Mouse (Mus musculus) embryonic stem cell, embryonic (primary cell): ENCODE results near the gene Adm.
"Not testable (repeated sequence)": the region's sequence is repeated elsewhere in the genome, so short reads cannot be mapped to it uniquely, and the experiment has no call there.

ENCODE experiments used
- CTCF ChIA-PET, 4 experiments: fragments of 300-600 bp in 2 of 4; fragments of 350-600 bp in 2 of 4; sonication (Branson Sonifier 250); formaldehyde crosslinking; loops; one replicate each; lab custom pipeline; 2022; ENCODE audit warnings: inconsistent platforms in 2 of 4; lab: Charles Lee
- POLR2A ChIA-PET, 4 experiments: fragments of 300-600 bp in 2 of 4; fragments of 350-600 bp in 2 of 4; sonication (Branson Sonifier 250); formaldehyde crosslinking; loops; one replicate each; lab custom pipeline; 2022; ENCODE audit warnings: antibody characterized with exemption in 4 of 4, inconsistent platforms in 1 of 4; lab: Charles Lee

The Adm gene

DNA sequence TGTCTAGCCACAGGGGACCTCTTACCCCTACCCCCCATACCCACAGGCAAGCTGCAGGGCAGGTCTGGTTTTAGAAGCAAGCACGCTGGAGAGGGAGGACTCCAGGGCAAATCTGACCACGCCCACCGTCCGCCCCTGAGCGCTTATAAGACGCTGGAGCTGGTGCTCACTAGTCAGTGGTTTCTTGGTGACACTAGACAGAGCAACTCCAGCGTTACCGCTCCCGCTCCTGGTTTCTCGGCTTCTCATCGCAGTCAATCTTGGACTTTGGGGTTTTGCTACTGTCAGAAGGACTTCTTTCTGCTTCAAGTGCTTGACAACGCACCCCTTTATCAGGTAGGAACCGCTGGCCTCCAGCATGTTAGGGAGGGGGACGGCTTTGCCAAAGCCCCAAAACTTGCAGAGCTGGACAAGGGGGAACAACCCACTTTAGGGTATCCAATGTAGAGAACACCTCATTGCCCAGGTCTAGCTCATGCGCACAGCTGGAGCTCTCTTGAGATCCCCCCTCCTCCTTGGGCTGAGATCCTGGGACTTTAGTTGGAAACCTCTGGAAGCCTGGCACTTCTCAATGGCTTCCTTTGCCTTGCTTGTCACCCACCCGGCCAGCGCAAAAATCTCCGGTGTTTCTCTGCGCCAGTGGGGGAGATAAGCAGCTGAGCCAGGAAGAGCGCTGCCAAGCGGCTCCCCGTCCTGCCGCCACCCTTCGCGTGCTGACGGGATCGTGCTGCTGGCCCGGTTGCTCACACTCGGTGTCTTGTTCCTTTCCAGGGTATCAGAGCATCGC lies at the start of gene Adm:
Adm (plus strand) TSS at position 176 of the 787 bp plus-strand sequence.
- ChIA-PET CTCF (interaction anchor here in 3 of 4 experiments (0.6 to 1.8 kb wide), 14 partner anchors 12 to 553 kb away, joined by 3 to 8 read pairs (median 4); no protein-coding TSS in a partner anchor), POLR2A (interaction anchor here in 3 of 4 experiments (0.8 to 7.1 kb wide), 40 partner anchors 8 to 566 kb away, joined by 3 to 47 read pairs (median 4); partner anchors contain the start of genes Sbf2 (in 3 of the 3), Ampd3 (in 2 of the 3), Wee1 (in 2 of the 3) and Eif4g2 (in 1 of the 3))

DNA sequence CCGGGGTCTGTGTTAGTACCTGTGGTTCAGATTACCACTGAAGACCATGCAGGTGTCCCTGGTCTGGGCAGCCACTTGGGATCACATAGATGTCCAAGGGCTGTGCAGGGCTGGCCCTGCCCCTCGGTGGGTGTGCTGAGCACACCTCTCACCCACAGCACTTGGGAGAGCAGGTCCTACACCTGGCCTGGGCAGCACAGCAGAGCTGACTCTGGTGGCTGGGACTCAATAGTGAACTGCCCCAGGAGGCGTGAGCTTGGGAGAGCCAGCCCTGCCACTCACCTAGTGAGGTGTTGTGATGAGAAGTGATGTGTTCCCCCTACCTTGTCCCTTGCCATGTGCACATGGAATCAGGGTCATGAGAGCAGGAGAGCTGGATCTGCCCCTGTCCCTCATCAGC lies 43.8 kb upstream of the Adm start:
- CTCF ChIA-PET: interaction anchor here in 2 of 4 experiments (0.6 to 0.9 kb wide), 2 partner anchors 47 to 320 kb away, joined by 3 to 7 read pairs; no protein-coding TSS in a partner anchor
- POLR2A ChIA-PET: interaction anchor here in 3 of 4 experiments (0.9 to 3.2 kb wide), 3 partner anchors 9 to 36 kb away, joined by 3 to 9 read pairs (median 4); no protein-coding TSS in a partner anchor

DNA sequence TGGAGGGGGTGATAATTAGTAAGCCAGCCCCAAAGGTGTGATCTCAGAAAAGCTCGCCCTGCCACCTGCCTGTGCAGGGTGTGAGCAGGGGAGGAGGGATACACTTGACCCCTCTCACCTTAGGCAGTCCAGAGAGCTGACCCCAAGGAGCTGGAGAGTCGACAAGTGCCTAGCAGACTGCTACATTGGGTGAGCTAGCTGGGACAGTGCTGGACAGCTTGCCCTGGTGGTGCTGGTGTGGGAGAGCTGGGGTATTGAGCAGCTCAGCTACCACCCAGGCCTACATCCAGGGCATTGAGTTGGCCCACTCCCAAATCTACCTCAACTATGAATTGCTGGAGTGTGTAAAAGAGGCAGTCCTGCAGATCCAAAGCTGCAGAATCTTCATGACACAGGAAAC lies 43.3 kb upstream of the Adm start:
- CTCF ChIA-PET: interaction anchor here in 2 of 4 experiments (0.6 to 0.9 kb wide), 2 partner anchors 46 to 320 kb away, joined by 3 to 7 read pairs; no protein-coding TSS in a partner anchor
- POLR2A ChIA-PET: interaction anchor here in 3 of 4 experiments (0.9 to 3.2 kb wide), 3 partner anchors 9 to 36 kb away, joined by 3 to 9 read pairs (median 4); no protein-coding TSS in a partner anchor

DNA sequence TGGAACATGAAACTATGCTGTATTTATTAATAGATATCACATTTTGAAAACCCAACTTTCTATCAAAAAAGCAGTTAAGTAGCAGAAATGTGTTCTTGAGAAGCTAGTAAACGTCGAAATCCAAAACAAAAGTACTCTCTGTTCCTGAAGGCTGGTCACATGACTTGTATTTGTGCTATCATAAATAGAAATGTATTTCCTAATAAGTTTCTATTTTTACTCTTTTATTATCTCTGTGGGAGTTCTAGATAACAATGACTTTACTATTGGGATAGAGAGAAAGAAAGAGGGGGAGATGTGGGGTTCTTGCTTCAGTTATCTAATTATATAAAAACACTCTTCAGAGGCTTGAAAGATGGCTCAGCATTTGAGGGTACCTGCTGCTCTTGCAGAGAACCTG lies 42.2 kb upstream of the Adm start:
- POLR2A ChIA-PET: interaction anchor here in 1 of 4 experiments (3.2 kb wide), 1 partner anchor 11 kb away, joined by 9 read pairs; no protein-coding TSS in a partner anchor
- CTCF ChIA-PET: no interaction called here

DNA sequence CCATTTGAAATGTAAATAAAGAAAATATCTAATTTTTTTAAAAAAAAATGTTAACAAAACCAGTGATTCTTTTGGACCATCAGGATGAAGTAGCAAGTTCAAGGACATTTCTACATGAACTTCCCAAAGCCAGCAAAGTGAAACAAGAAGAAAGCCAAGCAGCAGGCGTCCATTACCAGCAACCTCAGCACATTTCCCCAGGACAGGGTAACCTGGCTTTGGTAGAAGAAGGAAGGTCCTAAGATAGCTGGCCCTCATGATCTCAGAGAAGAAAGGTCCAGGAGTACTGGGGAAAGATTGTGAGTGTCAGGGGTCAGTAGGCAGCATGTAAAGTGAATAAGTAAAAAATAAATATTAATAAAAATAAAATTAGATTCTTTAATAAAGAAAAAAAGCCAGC lies 39.7 kb upstream of the Adm start:
- CTCF ChIA-PET: no interaction called here
- POLR2A ChIA-PET: no interaction called here

DNA sequence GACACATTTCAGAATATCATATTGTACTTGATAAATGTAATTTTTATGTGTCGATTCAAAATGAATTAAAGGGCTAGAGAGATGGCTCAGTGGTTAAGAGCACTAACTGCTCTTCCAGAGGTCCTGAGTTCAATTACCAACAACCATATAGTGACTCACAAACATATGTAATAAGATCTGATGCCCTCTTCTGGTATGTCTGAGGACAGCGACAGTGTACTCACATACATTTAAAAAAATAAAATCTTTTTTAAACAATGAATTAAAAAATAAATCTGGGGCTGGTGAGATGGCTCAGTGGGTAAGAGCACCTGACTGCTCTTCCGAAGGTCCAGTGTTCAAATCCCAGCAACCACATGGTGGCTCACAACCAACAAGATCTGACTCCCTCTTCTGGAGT lies 33.5 kb upstream of the Adm start:
- POLR2A ChIA-PET: interaction anchor here in 1 of 4 experiments (0.7 to 0.9 kb wide), 2 partner anchors 13 to 22 kb away, joined by 3 to 4 read pairs; no protein-coding TSS in a partner anchor
- CTCF ChIA-PET: not testable (repeated sequence)

DNA sequence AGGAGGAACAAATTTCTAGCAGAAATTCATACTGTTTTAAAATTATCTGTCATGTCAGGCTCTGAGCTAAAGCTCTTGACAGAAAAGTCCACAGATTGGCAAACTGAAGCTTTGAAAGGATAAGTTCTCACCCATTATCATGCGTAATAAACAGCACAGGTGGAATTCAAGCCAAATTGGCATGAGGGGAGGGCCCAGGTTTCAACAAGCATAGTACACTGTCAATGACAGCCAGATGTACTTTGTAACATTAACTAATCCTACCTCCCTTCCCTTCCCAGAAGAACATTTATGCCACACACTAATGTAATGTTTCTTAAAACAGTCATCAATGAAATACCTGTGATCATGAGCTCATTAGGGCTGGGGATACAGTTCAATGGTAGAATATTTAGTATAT lies 30.3 kb upstream of the Adm start:
- POLR2A ChIA-PET: interaction anchor here in 1 of 4 experiments (1.0 kb wide), 1 partner anchor 54 kb away, joined by 3 read pairs; no protein-coding TSS in a partner anchor
- CTCF ChIA-PET: no interaction called here

DNA sequence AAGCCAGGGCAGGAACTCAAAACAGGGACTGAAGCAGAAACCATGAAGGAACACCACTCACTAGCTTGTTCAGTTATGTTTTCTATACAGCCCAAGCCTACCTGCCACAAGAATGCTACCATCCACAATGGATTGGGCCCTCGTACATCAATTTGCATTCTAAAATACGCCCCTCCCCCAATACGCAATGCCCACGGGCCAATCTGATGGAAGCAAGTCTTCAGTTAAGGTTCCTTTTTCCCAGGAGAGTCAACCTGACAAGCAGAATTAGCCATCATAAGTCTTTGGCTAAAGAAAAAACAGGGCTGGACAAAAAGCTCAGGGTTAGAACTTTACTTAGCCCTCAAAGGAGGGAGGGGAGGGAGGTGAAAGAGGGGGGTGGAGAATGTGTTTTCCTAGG lies 22.0 kb upstream of the Adm start:
- POLR2A ChIA-PET: interaction anchor here in 1 of 4 experiments (1.1 kb wide), 1 partner anchor 21 kb away, joined by 3 read pairs; no protein-coding TSS in a partner anchor

DNA sequence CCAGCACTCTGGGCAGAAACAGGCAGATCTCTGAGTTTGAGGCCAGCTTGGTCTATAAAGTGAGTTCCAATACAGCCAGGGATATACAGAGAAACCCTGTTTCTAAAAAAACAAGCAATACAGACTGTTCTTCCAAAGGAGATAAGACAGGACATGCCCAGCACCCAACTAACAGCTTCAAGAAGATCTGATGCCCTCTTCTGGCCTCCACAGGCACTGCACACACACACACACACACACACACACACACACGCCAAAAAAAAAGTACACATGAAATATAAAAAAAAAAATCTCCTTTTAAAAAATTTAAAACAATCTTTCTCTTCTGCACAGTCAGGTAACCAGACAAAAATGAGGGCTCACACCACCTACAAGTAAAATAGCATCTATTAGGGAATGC lies 20.6 kb upstream of the Adm start:
- ChIA-PET CTCF (interaction anchor here in 1 of 4 experiments (0.6 kb wide), 2 partner anchors 122 to 1467 kb away, joined by 3 read pairs; no protein-coding TSS in a partner anchor), POLR2A (interaction anchor here in 3 of 4 experiments (0.5 to 0.9 kb wide), 4 partner anchors 12 to 473 kb away, joined by 3 to 6 read pairs (median 4); no protein-coding TSS in a partner anchor)

More for the DNA sequence above, 22.0 kb upstream of the Adm start:
- CTCF ChIA-PET: interaction anchor here in 2 of 4 experiments (0.6 to 1.1 kb wide), 2 partner anchors 25 to 122 kb away, joined by 3 to 6 read pairs; no protein-coding TSS in a partner anchor

DNA sequence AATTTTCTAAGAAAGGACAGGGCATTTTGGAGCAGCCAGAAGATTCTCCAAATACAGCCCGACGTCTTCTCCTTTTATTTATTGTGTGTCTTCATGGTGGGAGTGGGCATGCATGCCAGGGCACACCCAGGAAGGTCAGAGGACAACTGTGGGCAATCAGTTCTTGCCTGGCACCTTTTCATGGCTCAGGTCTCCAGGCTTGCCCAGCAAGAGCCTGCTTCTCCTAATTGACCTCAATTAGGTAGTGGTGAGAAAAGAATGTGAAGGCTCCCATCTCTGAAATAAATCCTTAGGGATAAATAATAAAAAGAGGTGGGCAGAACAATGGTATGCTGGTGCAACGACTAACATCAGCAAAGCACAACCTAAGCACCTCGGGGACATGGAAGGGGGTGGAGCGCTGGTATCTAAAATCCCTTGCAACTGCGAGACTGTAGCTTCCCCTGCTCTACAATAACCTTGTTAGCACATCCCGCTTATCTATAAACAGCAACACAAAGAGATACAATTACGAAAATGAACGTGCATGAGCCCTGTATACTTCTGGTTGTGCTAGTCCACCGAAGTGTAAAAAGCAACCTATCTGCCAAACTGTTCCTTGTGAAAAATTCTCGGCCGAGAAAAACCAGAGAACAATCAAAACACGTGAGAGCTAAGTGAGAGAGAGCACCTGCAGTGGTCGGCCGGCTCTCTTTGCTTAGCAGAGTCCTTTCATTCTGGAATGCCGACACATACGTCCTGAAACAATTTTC lies 13.9 kb upstream of the Adm start:
- POLR2A ChIA-PET: interaction anchor here in 3 of 4 experiments (0.6 to 3.6 kb wide), 7 partner anchors 10 to 324 kb away, joined by 3 to 45 read pairs (median 4); partner anchors contain the start of gene Adm (in 2 of the 3)
- CTCF ChIA-PET: interaction anchor here in 1 of 4 experiments (0.8 kb wide), 1 partner anchor 327 kb away, joined by 3 read pairs; no protein-coding TSS in a partner anchor

DNA sequence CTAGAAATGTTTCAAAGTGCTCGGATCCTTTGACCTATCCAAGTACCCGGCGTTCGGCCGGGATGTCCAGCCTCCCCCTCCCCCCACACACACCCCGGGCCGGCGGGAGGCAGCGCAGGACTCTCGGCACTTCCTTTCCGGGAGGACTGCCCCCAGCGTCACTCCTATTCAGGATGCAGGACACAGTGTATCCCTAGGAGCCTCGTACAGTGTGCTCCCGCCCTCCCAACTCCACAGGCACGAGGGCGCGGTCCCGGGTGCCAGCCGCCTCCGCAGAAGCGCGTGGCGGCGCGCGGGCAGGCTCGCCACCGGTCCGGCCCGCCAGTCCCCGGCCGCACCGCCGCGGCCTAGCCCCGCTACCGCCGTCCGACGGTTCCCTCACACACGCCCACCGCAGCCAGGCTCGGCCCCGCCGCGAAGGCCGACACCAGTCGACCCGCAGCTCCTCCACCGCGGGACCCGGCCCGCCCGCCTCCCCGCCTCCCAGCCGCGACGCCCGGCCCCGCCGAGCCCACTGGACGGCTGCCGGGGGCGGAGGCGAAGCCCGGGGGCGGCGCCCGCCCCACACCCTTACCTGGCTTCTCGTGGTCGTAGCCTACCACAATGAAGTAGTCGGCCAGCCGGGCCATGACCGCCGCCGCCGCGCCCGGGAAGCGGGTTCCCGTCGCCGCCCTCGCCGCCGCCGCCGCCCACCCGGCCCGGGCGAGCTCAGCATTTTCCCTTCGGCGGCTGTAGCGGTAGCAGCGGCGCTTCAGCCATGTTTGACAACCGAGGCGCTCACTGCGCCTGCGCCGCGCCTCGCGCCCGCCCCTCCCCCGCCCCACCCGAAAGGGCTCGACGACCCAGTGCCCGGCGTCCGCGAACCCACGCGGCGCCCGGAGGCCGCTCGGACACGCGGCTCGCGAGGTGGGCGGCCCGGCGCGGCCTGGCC lies 13.1 kb upstream of the Adm start, which contains the start of gene Sbf2:
Sbf2 (minus strand) TSS at position 790 of the 931 bp plus-strand sequence.
- CTCF ChIA-PET: interaction anchor here in 2 of 4 experiments (0.6 to 1.4 kb wide), 3 partner anchors 16 to 349 kb away, joined by 3 read pairs; no protein-coding TSS in a partner anchor

DNA sequence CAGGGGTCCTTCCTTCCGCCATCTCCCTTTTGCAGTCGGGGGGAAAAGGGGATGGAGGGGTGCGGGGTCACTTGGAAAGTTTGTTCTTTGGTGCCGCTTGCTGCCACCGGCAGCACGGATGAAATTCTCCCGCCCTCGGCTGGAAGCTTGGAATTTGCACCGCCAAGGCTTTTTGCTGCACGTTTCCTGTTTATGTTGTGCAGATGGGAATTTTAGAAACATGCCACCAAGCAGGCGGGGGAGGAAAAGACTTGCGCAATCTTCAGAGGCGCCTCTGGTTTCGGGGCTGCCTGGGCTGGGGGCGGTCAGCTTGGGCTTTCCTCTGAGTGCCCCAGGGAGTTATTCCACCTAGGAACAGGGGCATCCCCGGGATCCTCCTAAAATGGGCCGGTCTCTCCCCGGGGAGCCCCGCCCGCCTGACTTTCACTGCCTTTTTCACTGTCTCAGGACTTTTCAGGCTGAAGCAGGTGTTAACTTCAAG lies 12.3 kb upstream of the Adm start:
- CTCF ChIA-PET: interaction anchor here in 2 of 4 experiments (0.6 to 1.4 kb wide), 2 partner anchors 15 to 350 kb away, joined by 3 read pairs; no protein-coding TSS in a partner anchor

More for the DNA sequence above, 13.1 kb upstream of the Adm start, which contains the start of gene Sbf2:
- POLR2A ChIA-PET: interaction anchor here in 3 of 4 experiments (0.6 to 3.6 kb wide), 17 partner anchors 11 to 469 kb away, joined by 3 to 45 read pairs (median 4); partner anchors contain the start of genes Adm (in 2 of the 3) and Eif4g2 (in 1 of the 3)

DNA sequence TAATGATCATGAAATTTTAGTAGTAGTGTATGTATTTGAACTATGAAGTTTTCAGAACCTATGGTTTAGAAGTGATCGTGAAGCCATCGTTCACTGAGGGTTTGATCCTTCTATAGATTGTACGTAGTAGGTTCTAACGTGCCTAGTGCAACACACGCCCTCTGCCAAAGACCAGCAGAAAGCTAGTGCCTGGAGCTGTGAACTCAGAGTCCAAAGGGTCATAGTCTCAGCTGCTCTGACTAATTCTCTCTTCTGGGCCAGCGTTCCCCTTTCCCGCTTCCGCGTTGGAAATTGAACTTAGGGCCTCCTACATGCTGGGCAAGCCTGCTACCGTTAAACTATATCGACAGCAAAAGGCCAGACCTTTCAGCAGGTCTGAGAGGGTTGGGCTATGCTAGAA lies 11.7 kb upstream of the Adm start:
- CTCF ChIA-PET: interaction anchor here in 2 of 4 experiments (0.7 to 1.4 kb wide), 2 partner anchors 14 to 15 kb away, joined by 3 read pairs; no protein-coding TSS in a partner anchor
- POLR2A ChIA-PET: interaction anchor here in 3 of 4 experiments (0.5 to 3.6 kb wide), 16 partner anchors 11 to 1511 kb away, joined by 3 to 45 read pairs (median 4); partner anchors contain the start of gene Adm (in 2 of the 3)

More for the DNA sequence above, 12.3 kb upstream of the Adm start:
- POLR2A ChIA-PET: interaction anchor here in 3 of 4 experiments (0.6 to 3.6 kb wide), 12 partner anchors 11 to 425 kb away, joined by 3 to 45 read pairs (median 4); partner anchors contain the start of gene Adm (in 2 of the 3)

DNA sequence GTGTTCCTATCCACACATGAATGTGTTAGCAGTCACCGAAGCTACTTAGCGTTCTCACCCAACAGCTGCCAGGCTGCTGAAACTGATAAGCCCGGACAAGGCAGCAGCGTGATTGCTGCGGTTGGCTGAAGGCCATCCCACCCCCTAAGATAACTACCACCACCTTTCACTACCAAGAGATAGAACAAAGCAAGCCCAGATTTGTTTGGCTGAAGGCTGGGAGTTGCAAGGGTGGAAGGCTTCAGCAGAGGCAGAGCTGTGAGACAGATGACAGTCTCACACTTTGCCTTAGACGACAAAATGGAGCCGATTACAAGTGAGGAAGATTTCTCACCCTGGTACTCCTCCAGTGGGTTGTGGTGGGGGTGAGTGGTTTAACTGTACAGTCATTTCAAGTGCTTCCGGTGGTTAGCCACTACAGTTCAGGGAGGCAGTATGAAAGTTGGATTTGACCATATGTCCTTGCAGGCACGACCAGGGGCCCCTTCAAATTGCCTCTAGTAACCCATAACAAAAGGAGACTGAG lies 8.3 kb upstream of the Adm start:
- POLR2A ChIA-PET: interaction anchor here in 3 of 4 experiments (0.5 to 5.8 kb wide), 9 partner anchors 9 to 558 kb away, joined by 3 to 47 read pairs (median 3); partner anchors contain the start of genes Adm (in 2 of the 3) and Zfp143 (in 1 of the 3)
- CTCF ChIA-PET: interaction anchor here in 2 of 4 experiments (0.6 to 1.6 kb wide), 5 partner anchors 11 to 1350 kb away, joined by 3 to 4 read pairs (median 3); no protein-coding TSS in a partner anchor

DNA sequence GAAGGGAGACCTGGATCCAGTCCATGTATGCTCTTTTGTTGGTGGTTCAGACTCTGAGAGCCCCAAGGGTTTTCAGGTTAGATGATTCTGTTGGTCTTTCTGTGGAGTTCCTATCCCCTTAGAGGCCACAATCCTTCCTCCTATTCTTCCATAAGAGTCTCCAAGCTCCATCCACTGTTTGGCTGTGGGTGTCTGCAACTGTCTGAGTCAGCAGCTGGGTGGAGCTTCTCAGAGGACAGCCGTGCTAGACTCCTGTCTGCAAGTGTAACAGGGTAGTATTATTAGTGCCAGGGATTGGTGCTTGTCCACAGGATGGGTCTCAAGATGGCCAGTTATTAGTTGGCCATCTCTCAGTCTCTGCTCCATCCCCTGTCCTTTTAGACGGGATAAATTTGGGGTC lies 3.4 kb upstream of the Adm start:
- ChIA-PET POLR2A (interaction anchor here in 1 of 4 experiments (1.6 to 5.3 kb wide), 2 partner anchors 9 to 13 kb away, joined by 3 to 41 read pairs; partner anchors contain the start of gene Sbf2), CTCF (no interaction called here)
